Mouse (Mus musculus): ENCODE results near the gene Fam83g.

DNA sequence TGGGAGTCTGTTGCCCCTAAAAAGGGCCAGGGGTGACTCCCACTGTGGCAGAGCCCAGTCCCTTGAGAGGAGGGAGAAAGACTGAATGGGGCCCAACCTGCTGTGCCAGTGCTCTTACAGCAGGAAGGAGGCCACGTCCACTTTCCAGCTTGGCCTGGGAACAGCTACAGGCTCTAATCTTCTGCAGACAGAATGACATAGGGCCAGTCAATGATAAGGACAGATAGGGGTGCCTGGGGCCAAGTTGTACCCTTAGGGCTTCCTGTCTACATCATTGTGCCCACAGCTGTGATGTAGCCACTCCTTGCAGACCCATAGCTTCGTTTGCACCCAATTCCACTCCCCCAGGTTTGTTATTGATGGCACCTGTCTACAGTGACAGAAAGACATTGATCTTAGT is 2.2 kb downstream of the Fam83g start:
- TF ChIP-seq MYOD1 (IDR thresholded peaks at IDR 0.05; ENCODE audit: control insufficient read depth in 1 of 3, insufficient read length in 2 of 3, low read depth in 2 of 3) (no peak), POLR2A (IDR thresholded peaks at IDR 0.05; ENCODE audit: insufficient read length, low read depth) (no peak), USF1 (IDR thresholded peaks at IDR 0.05; ENCODE audit: low read depth) (no peak), CEBPB (IDR thresholded peaks at IDR 0.05; ENCODE audit: insufficient read depth, poor library complexity, severe bottlenecking) (no peak), POLR2AphosphoS2 (IDR thresholded peaks at IDR 0.05; ENCODE audit: insufficient read length, low read depth) (no peak), TCF12 (IDR thresholded peaks at IDR 0.05; ENCODE audit: insufficient read depth, poor library complexity, severe bottlenecking) (no peak), E2F4 (IDR thresholded peaks at IDR 0.05; ENCODE audit: insufficient read depth) (no peak), MAX (IDR thresholded peaks at IDR 0.05; ENCODE audit: low read depth) (no peak), SRF (IDR thresholded peaks at IDR 0.05; ENCODE audit: control insufficient read depth, insufficient read length, low read depth) (no peak), REST (IDR thresholded peaks at IDR 0.05; ENCODE audit: insufficient read depth, insufficient read length) (no peak), MYOG (IDR thresholded peaks at IDR 0.05; ENCODE audit: control insufficient read depth in 1 of 3, insufficient read depth in 1 of 3, insufficient read length in 2 of 3, low read depth in 2 of 3) (no peak)

All from myocyte (in vitro differentiated cells).